Mouse (Mus musculus) cortical plate, adult 2 months (tissue): ENCODE measurements at regions not wholly inside any gene's neighbourhood (a gene's known extent, or its start where the extent isn't known, plus 50 kb on each side); places are given as distances from the start of the nearest gene placed in this dataset.

ENCODE experiments used
- CTCF ChIP-seq: fragments of 200-500 bp; IDR thresholded peaks from 2 replicates; pipeline ENCODE4 v1.5.1; 2011; ENCODE audit warnings: mild to moderate bottlenecking, control low read depth, low read length; ENCODE audit not compliant: insufficient read depth; ENCODE audit errors: extremely low read depth
- POLR2A ChIP-seq: fragments of 200-500 bp; IDR thresholded peaks from 2 replicates; pipeline ENCODE4 v1.6.1; 2011; ENCODE audit warnings: mild to moderate bottlenecking, low read length, control low read depth; ENCODE audit not compliant: insufficient read depth; ENCODE audit errors: extremely low read depth

GRCm38 (mm10) chr9:118341401-118341800, 136.6 kb upstream of the Eomes start:
- TF ChIP-seq CTCF: no peak
- no peak for TF ChIP-seq POLR2A
